Mouse (Mus musculus) fibroblast of lung, adult 2 months (primary cell): Measurements from ENCODE around the gene Gal3st4.
"Not testable (repeated sequence)": the region's sequence is repeated elsewhere in the genome, so short reads cannot be mapped to it uniquely, and the experiment has no call there.

ENCODE experiments used
- DNase-seq: peaks from one replicate; pipeline ENCODE4 v3.0.0-alpha.2; 2011; ENCODE audit warnings: low read depth

Gal3st4 gene

DNA sequence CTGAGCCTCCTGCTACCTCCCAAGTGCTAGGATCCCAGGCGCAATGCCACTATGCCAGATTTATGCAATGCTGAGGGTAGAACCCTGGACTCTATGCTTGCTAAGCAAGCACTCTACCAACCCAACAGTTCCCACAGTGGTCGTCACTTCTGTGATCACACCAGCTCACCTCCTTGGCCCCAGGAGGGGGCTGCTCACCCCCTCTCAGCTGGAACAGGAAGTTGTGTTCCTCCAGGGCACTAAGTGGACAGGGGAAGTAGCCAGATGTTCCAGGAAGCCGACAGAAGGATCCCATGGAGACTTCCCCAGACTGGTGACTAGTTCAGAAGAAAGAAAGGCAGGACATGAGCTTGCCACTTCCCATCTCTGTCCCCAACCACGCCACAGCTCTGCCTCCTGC, 10.6 kb downstream of the Gal3st4 start:
- DNase-seq, result no peak

DNA sequence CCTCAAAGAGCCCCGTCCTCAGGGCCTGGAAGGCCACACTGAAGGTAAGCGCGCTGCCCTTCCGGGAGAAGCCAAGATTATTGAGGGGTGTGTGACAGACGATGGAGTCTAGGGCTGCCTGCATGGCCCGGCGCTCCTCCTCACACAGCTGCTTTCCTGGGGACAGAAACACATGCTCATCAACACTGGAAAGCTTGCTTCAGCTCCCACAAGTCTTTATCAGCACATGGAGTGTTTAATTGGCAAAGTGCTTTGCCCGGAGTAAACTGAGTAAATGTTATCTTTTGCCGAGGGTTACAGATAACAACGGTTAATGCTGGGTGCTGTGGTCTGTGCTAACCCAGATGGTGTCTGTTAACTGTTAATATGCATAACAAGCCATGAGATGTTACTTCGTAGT, 11.8 kb downstream of the Gal3st4 start:
- no peak for DNase-seq

DNA sequence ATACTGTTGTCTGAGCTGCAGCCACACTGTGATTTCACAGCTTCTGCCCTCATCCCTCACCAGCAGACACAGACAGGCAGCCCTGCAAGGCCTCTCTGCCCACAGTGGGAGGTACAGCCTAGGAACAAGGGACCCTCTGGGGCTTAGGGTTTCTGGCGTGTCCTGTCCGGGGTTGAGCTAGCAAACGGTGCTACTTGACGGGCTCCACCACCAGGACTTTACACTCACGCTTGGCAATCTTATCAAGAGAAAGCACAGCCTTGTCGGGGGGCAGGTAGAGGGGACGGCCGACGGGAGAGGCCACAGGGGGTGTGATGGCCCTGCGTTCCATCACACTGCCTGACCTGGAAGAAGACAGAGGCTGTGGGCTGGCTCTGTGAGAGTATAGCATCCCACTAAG, 12.6 kb downstream of the Gal3st4 start:
- no peak for DNase-seq

DNA sequence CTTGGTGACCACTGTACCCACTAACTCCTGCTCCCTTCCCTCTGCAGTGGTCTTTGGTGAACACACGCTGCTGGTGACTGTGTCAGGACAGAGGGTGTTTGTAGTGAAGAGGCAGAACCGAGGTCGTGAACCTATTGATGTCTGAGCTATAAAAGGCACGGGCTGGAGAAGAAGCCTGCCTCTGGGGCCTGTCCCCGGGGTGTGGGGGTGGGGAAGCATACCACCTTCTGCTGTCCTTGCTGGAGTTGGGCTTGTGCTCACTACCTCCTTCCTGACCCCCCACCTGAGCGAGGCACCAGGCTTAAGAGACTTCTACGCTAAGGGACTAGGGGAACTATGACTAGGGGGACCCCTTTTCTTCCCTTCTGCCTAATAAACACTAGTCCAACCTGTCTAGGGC, 13.6 kb downstream of the Gal3st4 start:
- DNase-seq, result no peak

DNA sequence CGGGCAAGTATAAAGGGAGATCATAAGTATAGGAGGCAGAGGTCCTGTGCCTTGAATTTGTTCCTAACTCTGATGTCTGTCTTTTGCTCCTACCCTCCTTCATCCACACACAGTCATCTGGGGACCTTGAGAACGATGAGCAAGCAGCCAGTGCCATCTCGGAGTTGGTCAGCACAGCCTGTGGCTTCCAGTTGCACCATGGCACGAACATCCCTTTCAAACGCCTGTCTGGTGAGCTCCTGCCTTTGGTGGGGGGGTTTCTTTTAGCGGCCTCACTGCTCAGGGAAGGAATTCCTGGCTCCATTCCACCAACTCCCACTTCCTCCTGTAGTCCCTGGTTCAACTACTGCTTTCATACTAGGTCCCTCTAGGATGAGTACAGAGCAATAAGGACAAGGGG, 14.1 kb downstream of the Gal3st4 start:
- DNase-seq, result no peak

DNA sequence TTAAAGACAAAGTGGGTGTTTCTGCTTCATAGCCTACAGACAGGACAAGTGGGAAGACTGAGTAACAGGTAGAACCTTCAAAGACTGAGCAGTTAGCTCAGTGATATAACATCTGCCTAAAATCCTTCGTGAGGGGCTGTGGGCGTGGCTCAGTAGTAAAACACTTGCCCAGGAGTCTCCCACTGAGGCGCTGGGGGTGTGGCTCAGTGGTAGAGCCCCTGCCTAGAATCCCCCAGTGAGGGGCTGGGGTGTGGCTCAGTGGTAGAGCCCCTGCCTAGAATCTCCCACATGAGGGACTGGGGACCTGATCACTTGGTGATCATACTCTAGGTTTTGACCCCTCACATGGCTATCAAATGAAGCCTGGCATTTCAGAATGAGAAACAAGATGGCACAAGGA, 14.6 kb downstream of the Gal3st4 start:
- DNase-seq, result no peak

DNA sequence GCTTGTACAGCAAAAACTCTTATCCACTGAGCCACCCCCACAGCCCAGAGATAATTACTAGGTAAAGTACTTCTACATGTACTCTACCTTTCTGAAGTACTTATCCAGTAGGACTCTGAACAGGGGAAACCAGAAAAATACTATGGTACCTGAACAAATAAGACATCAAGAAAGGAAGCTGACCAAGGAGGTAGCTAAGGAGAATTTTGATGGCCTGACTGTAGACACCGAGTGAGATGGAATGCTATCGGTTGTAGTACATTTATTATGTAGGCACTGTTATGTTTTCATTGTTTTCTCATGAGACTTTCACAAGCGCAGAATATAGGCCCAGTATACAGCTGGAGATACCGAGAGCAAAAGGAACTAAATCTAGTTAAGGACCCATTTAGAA, 15.1 kb downstream of the Gal3st4 start:
- no peak for DNase-seq

DNA sequence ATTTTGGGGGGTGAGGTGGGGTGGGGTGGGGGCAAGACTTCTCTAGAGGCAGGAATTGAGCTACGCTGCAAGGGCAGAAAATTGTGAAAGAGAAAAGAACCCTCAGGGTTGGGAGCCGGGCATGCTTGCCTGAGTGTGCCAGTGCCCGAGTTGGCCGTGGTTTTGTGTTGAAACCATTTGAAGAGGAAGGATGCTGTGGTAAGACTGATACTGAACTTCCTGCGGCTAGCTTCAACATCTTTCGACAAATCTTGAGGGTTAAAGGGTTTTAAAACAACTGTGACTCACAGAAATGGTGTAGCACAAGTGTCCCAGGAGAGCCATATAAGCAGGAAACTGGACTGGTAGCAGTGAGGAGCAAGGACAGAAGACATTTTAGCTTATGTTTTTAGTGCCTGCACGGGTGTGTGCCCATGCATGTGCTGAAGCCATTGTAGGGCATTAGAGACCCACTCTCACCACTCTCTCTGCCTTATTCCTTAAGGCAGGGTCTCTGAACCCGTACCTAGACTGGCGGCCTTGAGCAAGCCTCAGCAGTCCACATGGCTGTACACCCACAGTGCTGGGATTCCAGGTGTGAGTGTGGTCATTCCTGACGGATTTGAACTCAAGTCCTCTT, 15.6 kb downstream of the Gal3st4 start:
- DNase-seq, result no peak

DNA sequence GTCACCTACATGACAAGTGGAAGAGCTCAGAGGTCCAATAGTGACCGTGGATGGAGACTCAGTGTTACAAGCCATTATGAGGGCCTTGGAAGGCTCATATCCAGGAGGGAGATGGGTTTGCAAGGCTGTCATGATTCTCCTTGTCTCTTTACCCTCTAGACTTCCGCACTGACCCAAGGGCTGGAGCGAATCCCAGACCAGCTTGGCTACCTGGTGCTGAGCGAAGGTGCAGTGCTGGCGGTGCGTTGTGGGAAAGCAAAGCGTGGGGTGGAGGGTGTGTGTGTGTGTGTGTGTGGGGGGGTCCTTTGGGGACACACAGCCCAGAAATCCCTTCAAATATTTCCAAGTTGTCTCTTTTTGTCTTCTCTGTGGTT, 16.6 kb downstream of the Gal3st4 start:
- no peak for DNase-seq

DNA sequence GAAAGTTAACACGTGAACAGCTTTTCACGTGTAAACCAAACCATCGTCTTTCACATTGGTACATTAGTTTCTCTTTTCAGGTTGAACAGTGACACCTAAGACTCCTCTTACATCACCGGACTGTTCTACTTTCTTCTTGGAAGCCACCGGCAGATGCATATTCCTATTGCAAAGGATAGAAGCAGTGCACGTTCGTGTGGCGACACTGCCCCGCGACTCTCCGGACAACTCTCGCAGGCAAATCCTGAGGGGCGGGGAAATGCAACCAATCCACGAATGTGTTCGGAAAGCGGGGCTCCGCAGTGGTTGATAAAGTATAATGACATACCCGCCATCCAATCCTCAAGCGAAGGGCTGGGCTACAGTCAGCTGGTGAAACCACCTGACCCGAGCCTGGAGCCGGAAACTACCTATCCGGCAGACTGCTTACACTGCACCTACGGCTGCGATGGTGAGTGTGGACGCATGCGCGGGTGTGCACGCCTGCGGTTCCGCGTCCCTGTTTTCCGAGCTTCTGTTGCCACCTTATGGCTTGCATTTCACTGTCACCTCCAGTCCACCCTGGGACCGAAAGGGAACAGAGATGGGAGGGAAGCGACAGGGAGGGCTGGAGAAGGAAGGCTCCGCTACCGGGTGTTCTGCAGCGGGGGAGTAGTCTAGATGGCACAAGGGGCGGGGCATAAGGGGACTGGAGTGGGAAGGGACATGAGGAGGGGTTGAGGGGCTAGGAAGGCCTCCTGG, 17.1 kb downstream of the Gal3st4 start, which contains the start of gene Lamtor4:
Lamtor4 (plus strand) TSS at position 130 of the 741 bp plus-strand sequence.
- DNase-seq, result peak; percentile 97

DNA sequence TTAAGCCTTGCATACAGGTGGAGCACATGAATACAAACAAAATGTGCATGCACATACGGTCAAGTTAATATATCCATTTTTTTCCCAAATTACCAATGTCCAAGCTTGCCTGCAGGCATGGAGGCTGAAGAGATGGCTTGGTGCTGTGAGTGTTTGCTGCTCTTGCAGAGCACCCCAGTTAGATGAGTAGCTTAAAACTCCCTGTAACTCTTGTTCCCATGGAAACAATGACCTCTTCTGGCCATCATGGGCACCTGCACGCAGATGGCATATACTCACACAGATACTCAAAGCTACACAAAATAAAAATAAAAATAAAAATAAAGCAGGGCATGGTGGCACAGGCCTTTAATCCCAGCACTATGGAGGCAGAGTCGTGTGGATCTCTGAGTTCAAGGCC, 19.6 kb downstream of the Gal3st4 start:
- no peak for DNase-seq

DNA sequence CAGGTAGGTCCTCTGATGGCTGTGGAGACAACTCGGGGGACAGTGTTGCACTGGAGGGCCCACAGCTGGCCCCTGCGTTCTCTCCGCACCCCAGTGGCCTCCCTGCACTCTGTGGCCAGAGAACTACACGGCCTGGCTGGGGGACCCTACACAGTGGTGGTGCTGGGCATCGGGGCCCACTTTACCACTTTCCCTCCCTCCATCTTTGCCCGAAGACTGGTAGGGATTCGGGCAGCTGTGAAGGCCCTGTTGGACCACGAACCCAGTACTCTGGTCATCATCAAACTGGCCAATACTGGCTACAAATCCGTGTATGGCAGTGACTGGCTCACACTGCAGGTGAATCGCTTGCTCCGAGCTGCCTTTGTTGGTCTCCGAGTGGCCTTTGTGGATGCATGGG, 21.5 kb downstream of the Gal3st4 start:
- DNase-seq, result no peak

DNA sequence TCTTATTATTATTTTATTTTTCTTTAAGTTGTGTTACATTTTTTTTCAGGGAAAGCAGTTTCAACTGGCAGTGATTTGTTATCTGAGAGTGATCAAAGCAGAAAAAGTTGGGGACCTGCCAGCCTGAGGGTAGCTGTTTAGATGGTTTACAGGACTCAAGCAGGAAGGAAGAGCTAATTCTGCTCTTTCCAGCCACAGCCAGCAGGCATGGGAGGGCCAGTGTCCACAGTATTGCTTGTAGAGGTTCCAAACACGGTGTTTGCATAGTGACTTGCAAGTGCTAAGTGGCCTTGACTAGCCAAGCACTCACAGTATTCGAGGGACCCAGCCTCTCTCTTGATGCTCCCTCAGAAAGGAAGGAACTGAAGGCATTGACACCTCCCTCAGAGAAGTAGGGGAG, 31.1 kb downstream of the Gal3st4 start:
- DNase-seq, result no peak

DNA sequence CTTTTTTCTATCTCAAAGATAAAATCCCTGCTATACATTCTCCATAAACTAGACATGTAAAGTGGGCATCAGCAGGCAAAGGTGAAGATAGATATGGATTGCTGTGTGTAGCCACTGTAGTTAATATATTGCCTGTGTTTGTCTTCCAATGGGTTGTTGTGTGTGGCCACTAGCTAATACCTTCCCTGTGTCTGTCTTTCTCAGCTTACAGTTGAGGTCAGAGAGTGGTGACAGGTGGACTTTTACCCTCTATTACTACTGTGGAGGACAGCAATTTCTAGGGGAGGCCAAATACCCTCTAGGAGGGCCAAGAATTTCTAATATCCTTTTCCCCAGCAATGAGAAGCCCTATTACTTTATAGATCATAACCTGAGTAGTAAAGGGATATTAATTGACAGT, 38.4 kb downstream of the Gal3st4 start:
- DNase-seq, result no peak

DNA sequence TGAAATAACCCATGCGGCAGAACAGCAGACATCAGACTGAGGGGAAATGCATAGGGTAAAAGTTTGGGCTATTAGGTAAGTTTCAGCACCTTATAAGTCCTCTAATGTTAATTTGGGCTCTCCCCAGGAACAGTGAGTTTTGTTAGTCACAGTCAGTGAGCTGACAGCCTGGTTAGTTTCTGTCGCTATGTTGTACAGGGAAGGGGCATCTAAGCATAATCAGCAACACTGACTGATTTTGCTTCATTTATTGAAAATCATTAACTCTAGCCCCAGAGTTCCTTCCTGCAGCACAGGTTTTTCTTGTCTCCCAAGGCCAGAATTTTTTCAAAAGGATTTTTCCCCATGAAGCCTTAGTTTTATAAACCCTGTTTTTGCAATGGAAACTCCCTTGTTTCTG, 38.9 kb downstream of the Gal3st4 start:
- DNase-seq, result no peak

DNA sequence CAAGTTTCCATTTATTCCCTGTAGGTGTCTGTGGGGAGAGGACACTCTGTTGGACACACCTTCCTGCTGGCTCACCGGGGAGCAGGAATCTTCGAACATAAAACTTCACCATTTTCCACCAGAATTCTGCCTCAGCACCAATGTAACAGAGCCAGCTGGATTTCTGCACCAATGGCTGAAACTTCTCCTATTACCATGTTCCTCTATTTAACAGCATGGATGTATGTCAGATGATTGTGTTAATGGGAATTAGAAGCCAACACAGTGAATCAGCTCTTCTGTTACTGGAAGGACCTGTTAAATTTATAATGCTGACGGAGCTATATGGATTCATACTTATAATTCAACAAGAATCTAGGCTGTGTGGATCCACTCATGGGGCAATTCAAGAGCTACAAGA, 43.1 kb downstream of the Gal3st4 start:
- DNase-seq, result no peak

DNA sequence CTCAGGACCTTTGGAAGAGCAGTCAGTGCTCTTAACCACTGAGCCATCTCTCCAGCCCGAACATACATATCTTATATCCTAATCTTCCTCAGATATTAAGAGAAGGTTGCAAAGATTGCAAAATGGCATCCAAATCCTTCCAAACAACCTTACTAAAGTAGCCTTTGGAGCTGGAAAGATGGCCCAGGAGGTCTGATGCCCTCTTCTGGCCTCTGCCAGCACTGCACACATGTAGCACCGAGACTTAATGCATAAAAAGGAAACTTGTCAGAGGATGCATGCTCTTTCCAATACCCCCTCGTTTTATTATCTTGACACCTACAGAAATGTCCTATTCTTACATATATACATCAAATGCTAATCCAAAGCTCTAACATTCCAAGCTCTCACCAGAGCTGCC, 44.6 kb downstream of the Gal3st4 start:
- no peak for DNase-seq

DNA sequence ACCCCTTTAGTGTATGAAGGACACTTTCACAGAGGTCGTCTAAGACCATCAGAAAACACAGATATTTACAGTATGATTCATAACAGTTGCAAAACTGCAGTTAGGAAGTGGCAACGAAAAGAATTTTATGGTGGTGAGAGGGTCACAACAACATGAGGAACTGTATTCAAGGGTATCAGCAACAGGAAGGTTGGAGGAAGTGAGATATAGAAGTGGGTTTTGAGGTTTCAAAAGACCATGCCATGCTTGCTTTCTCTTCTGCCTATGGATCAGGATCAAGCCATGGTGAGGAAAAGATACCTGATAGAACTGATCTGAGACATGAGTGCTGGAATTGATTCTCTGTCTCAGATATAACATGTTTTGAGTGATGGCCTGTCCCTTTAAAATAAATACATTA, 45.3 kb downstream of the Gal3st4 start:
- no peak for DNase-seq

DNA sequence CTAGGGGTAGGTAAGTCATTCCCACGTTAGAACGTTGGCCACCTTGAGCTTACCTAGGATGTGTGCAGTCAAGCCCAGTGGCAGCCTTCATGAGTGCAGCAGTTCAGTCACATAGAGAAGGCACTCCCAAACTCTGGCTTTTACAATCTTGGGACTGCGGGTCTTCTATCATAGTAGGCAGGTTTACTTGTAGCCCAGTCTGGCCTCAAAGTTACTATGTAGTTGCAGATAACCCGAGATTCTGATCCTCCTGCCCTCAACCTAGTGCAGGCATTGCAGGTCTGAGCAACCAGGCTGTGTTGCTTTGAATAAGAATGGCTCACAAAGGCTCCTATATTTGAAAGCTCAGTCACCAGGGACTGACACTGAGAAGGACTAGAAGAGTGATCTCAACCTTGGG, 46.1 kb downstream of the Gal3st4 start:
- DNase-seq, result no peak

DNA sequence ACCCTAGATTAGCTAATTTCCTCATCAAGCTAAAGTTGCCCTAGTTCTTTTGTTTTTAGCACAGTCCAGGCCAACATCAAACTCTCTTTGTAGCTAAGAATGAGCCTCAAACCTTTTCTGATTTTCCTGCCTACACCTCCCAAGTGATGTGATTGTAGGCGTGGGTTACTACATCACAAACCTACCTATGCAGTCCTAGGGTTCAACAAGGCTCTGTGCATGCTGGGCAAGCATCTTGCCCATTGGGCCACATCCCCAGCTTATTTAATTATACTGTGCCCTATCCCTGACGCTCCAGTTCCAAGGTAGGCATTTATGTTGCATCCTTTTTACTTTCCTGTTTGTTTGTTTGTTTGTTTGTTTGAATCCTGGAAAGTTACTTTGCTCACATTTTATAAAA, 46.9 kb downstream of the Gal3st4 start, which contains the start of gene Nxpe5:
Nxpe5 (plus strand) TSS at position 199 of the 400 bp plus-strand sequence.
- no peak for DNase-seq

DNA sequence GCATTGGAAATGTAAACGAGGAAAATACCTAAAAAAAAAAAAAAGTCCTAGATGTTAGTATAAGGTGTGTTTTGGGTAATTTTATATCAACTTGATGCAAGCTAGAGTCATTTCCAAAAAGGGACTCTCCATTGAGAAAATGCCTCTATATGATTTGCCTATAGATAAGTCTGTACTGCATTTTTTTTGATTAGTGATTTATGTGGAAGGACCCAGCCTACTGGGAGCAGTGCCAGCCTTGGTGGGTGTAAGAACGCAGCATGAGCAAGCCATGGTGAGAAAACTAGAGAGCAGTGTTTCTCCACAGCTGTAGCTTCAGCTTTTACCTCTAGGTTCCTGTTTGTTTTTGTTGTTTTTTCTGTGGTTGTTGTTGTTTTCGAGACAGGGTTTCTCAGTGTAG, 49.4 kb downstream of the Gal3st4 start:
- no peak for DNase-seq

DNA sequence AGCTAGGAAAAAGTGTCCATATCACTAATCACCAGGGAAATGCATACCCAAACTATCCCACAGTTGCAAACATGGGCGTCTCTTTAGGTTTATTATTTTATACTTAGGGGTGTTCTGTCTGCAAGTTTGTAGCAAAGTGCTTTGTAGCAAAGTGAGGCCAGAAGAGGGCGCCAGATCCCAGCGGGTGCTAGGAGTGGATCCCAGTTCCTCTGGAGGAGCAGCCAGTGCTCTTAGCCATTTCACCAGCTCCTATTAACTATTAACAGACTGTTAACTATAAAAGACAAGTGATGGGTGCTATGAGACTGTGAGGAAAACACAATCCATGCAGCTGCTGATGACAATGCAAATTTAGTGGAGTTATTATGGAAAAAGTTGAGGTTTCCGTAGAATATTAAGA, 50.5 kb downstream of the Gal3st4 start:
- DNase-seq, result peak; percentile 33

DNA sequence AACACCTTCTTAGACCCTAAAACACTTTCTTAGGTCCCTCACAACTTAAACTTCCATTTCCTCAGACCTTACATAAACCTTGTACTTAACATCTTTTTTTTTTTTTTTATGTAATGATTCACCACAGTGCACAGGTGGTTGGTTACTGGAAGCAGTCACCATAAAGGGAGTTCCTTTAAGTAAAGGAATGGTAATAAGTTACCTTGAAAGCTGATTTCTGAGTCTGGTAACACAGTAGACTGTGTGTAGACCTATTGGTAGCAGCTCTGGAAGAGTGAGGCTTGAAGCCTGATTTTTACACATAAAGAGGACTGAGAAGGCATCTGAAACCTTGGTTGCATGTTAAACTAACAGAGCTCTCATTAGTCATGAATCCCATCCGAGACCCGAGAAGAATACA, 52.8 kb downstream of the Gal3st4 start:
- no peak for DNase-seq

DNA sequence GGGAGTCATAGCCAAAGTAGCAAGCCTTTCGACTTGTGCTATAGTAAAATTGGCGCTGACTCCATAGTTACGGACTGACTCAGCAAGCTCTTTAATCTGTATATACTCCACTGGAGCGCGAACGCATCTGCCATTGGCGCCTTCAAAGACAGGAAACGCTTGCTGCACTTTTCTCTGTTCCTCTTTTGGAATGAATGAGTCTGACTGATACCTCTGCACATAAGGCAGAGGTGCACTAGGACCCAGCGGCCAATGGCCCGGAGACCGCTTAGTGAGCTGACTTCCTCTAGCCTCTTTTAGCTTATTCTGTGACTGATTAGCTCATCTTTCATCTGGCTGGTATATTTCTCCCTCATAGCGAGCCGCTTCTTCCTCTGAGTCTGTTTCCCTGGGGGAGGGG, 56.0 kb downstream of the Gal3st4 start:
- DNase-seq, result not testable (repeated sequence)
